Mouse (Mus musculus): ENCODE results near the gene A930004D18Rik. TPM values are rescaled to one million over a fixed set of nuclear protein-coding genes. Genes with fewer than 3 reads are reported as not detected.

The A930004D18Rik gene
- polyA plus RNA-seq, 1 experiment from 2014 or later: 9.4 TPM

- Histone ChIP-seq H3K27ac (replicated peaks) (no peak overlapping the region), H3K27me3 (ENCODE audit: control insufficient read depth, insufficient read depth, low read length) (no peaks in the 10 kb centered on the region), H3K4me2 (replicated peaks; ENCODE audit: low read depth) (no peak overlapping the region), H3K36me3 (ENCODE audit: control insufficient read depth, insufficient read depth, low read length) (no peaks in the 10 kb centered on the region), H3K9ac (ENCODE audit: low read length) (no peak overlapping the region), H3K4me3 (ENCODE audit: low read depth, low read length) (no peak overlapping the region), H3K9me3 (ENCODE audit: control insufficient read depth, low read length) (no peaks in the 10 kb centered on the region), H3K4me1 (replicated peaks; ENCODE audit: control insufficient read depth, insufficient read depth) (no peaks in the 10 kb centered on the region)
- 80% methylated on average over 7 of the region's 7 CpGs for WGBS
- TF ChIP-seq EP300 (optimal IDR thresholded peaks at IDR 0.05) (no peak), CTCF (IDR thresholded peaks at IDR 0.05; ENCODE audit: low read depth) (no peak)
- DNase-seq (ENCODE audit: low spot score) (no peak), ATAC-seq (ENCODE audit: low FRiP score, low TSS enrichment) (no peak)
Measured at GRCm38 (mm10) chr2:18029656-18030055, 7.9 kb downstream of the A930004D18Rik start.

- Histone ChIP-seq H3K4me3 (ENCODE audit: low read depth, low read length) (peak overlapping the region; percentile 66), H3K4me1 (replicated peaks; ENCODE audit: control insufficient read depth, insufficient read depth) (no peaks in the 10 kb centered on the region), H3K27ac (replicated peaks) (peak overlapping the region; percentile 97), H3K9ac (ENCODE audit: low read length) (peak overlapping the region; percentile 81), H3K27me3 (ENCODE audit: control insufficient read depth, insufficient read depth, low read length) (no peaks in the 10 kb centered on the region), H3K9me3 (ENCODE audit: control insufficient read depth, low read length) (no peaks in the 10 kb centered on the region), H3K36me3 (ENCODE audit: control insufficient read depth, insufficient read depth, low read length) (no peaks in the 10 kb centered on the region), H3K4me2 (replicated peaks; ENCODE audit: low read depth) (peak overlapping the region; percentile 99)
- peak; percentile 87 for ATAC-seq (ENCODE audit: low FRiP score, low TSS enrichment)
- WGBS: under 1% methylated on average over 61 of the region's 61 CpGs
- peak; percentile 96 for DNase-seq (ENCODE audit: low spot score)
- TF ChIP-seq CTCF (IDR thresholded peaks at IDR 0.05; ENCODE audit: low read depth): peak; percentile 11; the same call in 1 of the 2 replicates
- no peak for TF ChIP-seq EP300 (optimal IDR thresholded peaks at IDR 0.05)
Measured at GRCm38 (mm10) chr2:18028140-18029021, 9.2 kb downstream of the A930004D18Rik start.

GRCm38 (mm10) chr2:18027448-18028139 lies 9.9 kb downstream of the A930004D18Rik start:
- H3K27me3 ChIP-seq (ENCODE audit: control insufficient read depth, insufficient read depth, low read length): no peaks in the 10 kb centered on the region
- H3K27ac ChIP-seq (replicated peaks): peak overlapping the region; percentile 97
- WGBS: under 1% methylated on average over 44 of the region's 44 CpGs
- peak overlapping the region; percentile 81 for H3K9ac ChIP-seq (ENCODE audit: low read length)
- H3K4me1 ChIP-seq (replicated peaks; ENCODE audit: control insufficient read depth, insufficient read depth): no peaks in the 10 kb centered on the region
- peak overlapping the region; percentile 99 for H3K4me2 ChIP-seq (replicated peaks; ENCODE audit: low read depth)
- TF ChIP-seq CTCF (IDR thresholded peaks at IDR 0.05; ENCODE audit: low read depth): peak; percentile 95
- TF ChIP-seq EP300 (optimal IDR thresholded peaks at IDR 0.05): no peak
- H3K4me3 ChIP-seq (ENCODE audit: low read depth, low read length): peak overlapping the region; percentile 66
- DNase-seq (ENCODE audit: low spot score) (peak; percentile 97), ATAC-seq (ENCODE audit: low FRiP score, low TSS enrichment) (peak; percentile 93)
- H3K36me3 ChIP-seq (ENCODE audit: control insufficient read depth, insufficient read depth, low read length): no peaks in the 10 kb centered on the region
- H3K9me3 ChIP-seq (ENCODE audit: control insufficient read depth, low read length): no peaks in the 10 kb centered on the region

GRCm38 (mm10) chr2:18026116-18026947 lies 11.2 kb downstream of the A930004D18Rik start:
- H3K36me3 ChIP-seq (ENCODE audit: control insufficient read depth, insufficient read depth, low read length): no peaks in the 10 kb centered on the region
- peak overlapping the region; percentile 66 for H3K4me3 ChIP-seq (ENCODE audit: low read depth, low read length)
- H3K27ac ChIP-seq (replicated peaks): peak overlapping the region; percentile 1; the same call in 1 of the 2 replicates
- no peaks in the 10 kb centered on the region for H3K9me3 ChIP-seq (ENCODE audit: control insufficient read depth, low read length)
- DNase-seq (ENCODE audit: low spot score): peak; percentile 64
- peak overlapping the region; percentile 67 for H3K9ac ChIP-seq (ENCODE audit: low read length)
- no peaks in the 10 kb centered on the region for H3K4me1 ChIP-seq (replicated peaks; ENCODE audit: control insufficient read depth, insufficient read depth)
- ATAC-seq (ENCODE audit: low FRiP score, low TSS enrichment): no peak
- TF ChIP-seq CTCF (IDR thresholded peaks at IDR 0.05; ENCODE audit: low read depth) (peak; percentile 10; the same call in 1 of the 2 replicates), EP300 (optimal IDR thresholded peaks at IDR 0.05) (no peak)
- under 1% methylated on average over 44 of the region's 44 CpGs for WGBS
- H3K4me2 ChIP-seq (replicated peaks; ENCODE audit: low read depth): peak overlapping the region; percentile 99
- H3K27me3 ChIP-seq (ENCODE audit: control insufficient read depth, insufficient read depth, low read length): no peaks in the 10 kb centered on the region

GRCm38 (mm10) chr2:18025781-18026115 lies 11.8 kb downstream of the A930004D18Rik start:
- Histone ChIP-seq H3K4me3 (ENCODE audit: low read depth, low read length) (peak overlapping the region; percentile 66), H3K9ac (ENCODE audit: low read length) (peak overlapping the region; percentile 67), H3K27me3 (ENCODE audit: control insufficient read depth, insufficient read depth, low read length) (no peaks in the 10 kb centered on the region), H3K9me3 (ENCODE audit: control insufficient read depth, low read length) (no peaks in the 10 kb centered on the region), H3K27ac (replicated peaks) (peak overlapping the region; percentile 1; the same call in 1 of the 2 replicates), H3K4me1 (replicated peaks; ENCODE audit: control insufficient read depth, insufficient read depth) (no peaks in the 10 kb centered on the region), H3K4me2 (replicated peaks; ENCODE audit: low read depth) (peak overlapping the region; percentile 99), H3K36me3 (ENCODE audit: control insufficient read depth, insufficient read depth, low read length) (no peaks in the 10 kb centered on the region)
- no peak for TF ChIP-seq EP300 (optimal IDR thresholded peaks at IDR 0.05)
- TF ChIP-seq CTCF (IDR thresholded peaks at IDR 0.05; ENCODE audit: low read depth): no peak
- ATAC-seq (ENCODE audit: low FRiP score, low TSS enrichment) (no peak), DNase-seq (ENCODE audit: low spot score) (no peak)
- WGBS: 7% methylated on average over 14 of the region's 14 CpGs

Measured in stomach, postnatal 0 days (tissue).